Comparison of ENCODE assay signal across 9 mouse cellular contexts in the genomic region with DNA sequence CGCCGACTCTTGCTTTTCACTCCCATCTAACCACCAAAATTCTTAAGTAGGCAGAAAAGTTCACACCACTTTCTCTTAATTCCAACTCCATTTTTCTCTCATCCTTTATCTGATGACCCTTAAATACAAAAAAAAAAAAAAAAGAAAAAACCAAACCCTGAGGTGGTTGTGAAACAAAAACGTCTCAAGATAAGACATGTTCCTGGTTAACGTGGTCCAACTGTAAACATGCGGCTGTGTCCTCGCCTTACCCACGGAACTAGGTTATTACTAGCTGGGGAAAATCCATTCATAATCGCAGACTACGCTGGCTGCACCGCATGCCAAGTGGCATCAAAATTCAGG. TPM values are rescaled to one million over a fixed set of nuclear protein-coding genes. Genes with fewer than 3 reads are reported as not detected.
DNase-seq lines count a peak whose midpoint lies in the region; ATAC-seq and TF ChIP-seq lines count a peak whose summit lies in the region.
"Had no signal": no experiment of that assay in that cellular context is flagged by ENCODE, and none has a peak within 500 bp of the region (broad histone marks: within the 10 kb centered on the region; RNA-seq: fewer than 3 reads in every experiment).

No protein-coding gene starts in this region.

- ATAC-seq in kidney, embryonic 15.5 days (replicated peaks; ENCODE audit: low FRiP score): no peak
- 0 out of 2 replicates have a peak, but pooled peaks have one; percentile 15 for ATAC-seq in common myeloid progenitor, adult 5-6 weeks (replicated peaks; ENCODE audit: low read depth, poor library complexity, severe bottlenecking)
- no peak for ATAC-seq in hindbrain, postnatal 0 days
- ATAC-seq in midbrain, embryonic 16.5 days: no peak
- ATAC-seq in inflammation-experienced regulatory T-cells, adult 6 months: no peak

- peak overlapping the region; percentile 76 for H3K4me2 ChIP-seq in kidney, embryonic 15.5 days
- peak overlapping the region; percentile 85 for H3K4me2 ChIP-seq in hindbrain, postnatal 0 days (ENCODE audit: low read depth, low read length)
- H3K4me2 ChIP-seq in midbrain, embryonic 16.5 days (ENCODE audit: low read length): peak overlapping the region; percentile 92

- WGBS in kidney, embryonic 15.5 days: 17% methylated on average over 10 of the region's 10 CpGs
- WGBS in hindbrain, postnatal 0 days: 16% methylated on average over 10 of the region's 10 CpGs
- WGBS in midbrain, embryonic 16.5 days: 19% methylated on average over 10 of the region's 10 CpGs

- no peak overlapping the region for H3K27ac ChIP-seq in kidney, embryonic 15.5 days
- H3K27ac ChIP-seq in hindbrain, postnatal 0 days: peak overlapping the region; percentile 97
- H3K27ac ChIP-seq in midbrain, embryonic 16.5 days (ENCODE audit: low read length): peak overlapping the region; percentile 92

- no peak for DNase-seq in kidney, postnatal 36 days
- no peak for DNase-seq in hindbrain, postnatal 0 days (ENCODE audit: low spot score)
- no peak for DNase-seq in layer of hippocampus, adult 11-12 months (ENCODE audit: low spot score)
- no peak for DNase-seq in layer of hippocampus, adult 9-10 months (ENCODE audit: low spot score)
- DNase-seq: kidney, postnatal 10 days had no signal

- no peak for TF ChIP-seq CTCF in hindbrain, postnatal 0 days (IDR thresholded peaks at IDR 0.05; ENCODE audit: low read depth)

- H3K4me1 ChIP-seq in kidney, embryonic 15.5 days: peaks cover 14% of the 10 kb centered on the region
- H3K4me1 ChIP-seq in hindbrain, postnatal 0 days (ENCODE audit: insufficient read depth, low read length): no peaks in the 10 kb centered on the region; the same call in 1 of the 2 replicates
- H3K4me1 ChIP-seq in midbrain, embryonic 16.5 days (ENCODE audit: control insufficient read depth, insufficient read depth, low read length): peaks cover 18% of the 10 kb centered on the region

- no peaks in the 10 kb centered on the region for H3K27me3 ChIP-seq in kidney, embryonic 15.5 days
- H3K27me3 ChIP-seq in hindbrain, postnatal 0 days (ENCODE audit: insufficient read depth, low read length): no peaks in the 10 kb centered on the region
- H3K27me3 ChIP-seq in midbrain, embryonic 16.5 days (ENCODE audit: control insufficient read depth, insufficient read depth, low read depth, low read length): no peaks in the 10 kb centered on the region

- H3K9me3 ChIP-seq in kidney, embryonic 15.5 days (replicated peaks): no peaks in the 10 kb centered on the region
- no peaks in the 10 kb centered on the region for H3K9me3 ChIP-seq in hindbrain, postnatal 0 days (ENCODE audit: low read length)
- H3K9me3 ChIP-seq in midbrain, embryonic 16.5 days (replicated peaks; ENCODE audit: control insufficient read depth, low read length, poor library complexity, severe bottlenecking): no peaks in the 10 kb centered on the region

- peaks cover 37% of the 10 kb centered on the region for H3K36me3 ChIP-seq in kidney, embryonic 15.5 days
- H3K36me3 ChIP-seq in hindbrain, postnatal 0 days (ENCODE audit: insufficient read depth, low read length): peaks cover 7% of the 10 kb centered on the region; the same call in 1 of the 2 replicates
- peaks cover 18% of the 10 kb centered on the region; the same call in 1 of the 2 replicates for H3K36me3 ChIP-seq in midbrain, embryonic 16.5 days (ENCODE audit: control insufficient read depth, insufficient read depth, low read length)

- peak overlapping the region; percentile 91 for H3K9ac ChIP-seq in kidney, embryonic 15.5 days
- peak overlapping the region; percentile 89 for H3K9ac ChIP-seq in hindbrain, postnatal 0 days (replicated peaks; ENCODE audit: low read length)
- H3K9ac ChIP-seq in midbrain, embryonic 16.5 days (ENCODE audit: low read depth, low read length): peak overlapping the region; percentile 92

- peak overlapping the region; percentile 93 for H3K4me3 ChIP-seq in kidney, embryonic 15.5 days (replicated peaks)
- H3K4me3 ChIP-seq in hindbrain, postnatal 0 days (ENCODE audit: low read length): peak overlapping the region; percentile 68
- peak overlapping the region; percentile 98 for H3K4me3 ChIP-seq in midbrain, embryonic 16.5 days (ENCODE audit: low read depth, low read length)

RNA-seq across cellular contexts. Expression of gene Metap2, which starts 8.3 kb away (rescaled TPM):
- 206 and 215 TPM in 2 replicates for polyA plus RNA-seq in kidney, embryonic 15.5 days (2015; fragmentation: Nextera tagmentation; extraction: Ambion mirVana)
- total RNA-seq in common myeloid progenitor, adult 5-6 weeks (2017): 394 and 436 TPM in 2 replicates
- 35.0 and 50.7 TPM in 2 replicates for total RNA-seq in hindbrain, postnatal 0 days (2014; rRNA removed)
- polyA plus RNA-seq in hindbrain, postnatal 0 days (2015; fragmentation: Nextera tagmentation; extraction: Ambion mirVana): 158 and 171 TPM in 2 replicates
- 147 and 156 TPM in 2 replicates for polyA plus RNA-seq in midbrain, embryonic 16.5 days (2015; fragmentation: Nextera tagmentation; extraction: Ambion mirVana)
- polyA plus RNA-seq in inflammation-experienced regulatory T-cells, adult 6 months (2017; shearing (Covaris generic)): 100 to 1,000 TPM; 177 to 252 (median 239) TPM

RNA-seq across cellular contexts. Expression of gene Usp44, which starts 57.2 kb away (rescaled TPM):
- 0.73 and 1.1 TPM in 2 replicates for polyA plus RNA-seq in kidney, embryonic 15.5 days (2015; fragmentation: Nextera tagmentation; extraction: Ambion mirVana)
- total RNA-seq in common myeloid progenitor, adult 5-6 weeks (2017): 0.87 and 1.3 TPM in 2 replicates
- total RNA-seq in hindbrain, postnatal 0 days (2014; rRNA removed): 0.22 and 0.26 TPM in 2 replicates
- 0.39 and 0.43 TPM in 2 replicates for polyA plus RNA-seq in hindbrain, postnatal 0 days (2015; fragmentation: Nextera tagmentation; extraction: Ambion mirVana)
- 0.14 and 0.30 TPM in 2 replicates for polyA plus RNA-seq in midbrain, embryonic 16.5 days (2015; fragmentation: Nextera tagmentation; extraction: Ambion mirVana)
- polyA plus RNA-seq in inflammation-experienced regulatory T-cells, adult 6 months (2017; shearing (Covaris generic)): under 1 TPM; 0.24 to 0.65 (median 0.31) TPM
